Mouse (Mus musculus) gastrocnemius, postnatal 10 days (tissue): ENCODE results near the gene Olfr51. TPM values are rescaled to one million over a fixed set of nuclear protein-coding genes. Genes with fewer than 3 reads are reported as not detected.

ENCODE experiments used
- total RNA-seq, 2 experiments: library from RNA; stranded (reverse); gene quantifications; 2 replicates each; pipeline ENCODE4 v1.2.3; 2021

Olfr51 gene
- total RNA-seq, 2 experiments from 2014 or later = not detected

Other genes with a start within 250 kb of the Olfr51 start
- gene Zfp354c, start 175.9 kb upstream of the Olfr51 start, total RNA-seq = 10 to 100 TPM; 11.2 to 13.5 TPM
- gene Zfp879, start 162.0 kb upstream of the Olfr51 start, total RNA-seq = 1 to 10 TPM in 1 of 2 experiments, under 1 TPM in 1; 0.92 to 1.2 TPM
- gene Grm6, start 152.9 kb upstream of the Olfr51 start, total RNA-seq = not detected
- gene Zfp454, start 115.9 kb upstream of the Olfr51 start, total RNA-seq = 1 to 10 TPM; 1.9 to 2.2 TPM
- gene Zfp2, start 87.4 kb upstream of the Olfr51 start, total RNA-seq = 1 to 10 TPM; 2.3 to 3.1 TPM
- gene Zfp354b, start 72.0 kb upstream of the Olfr51 start, total RNA-seq = 1 to 10 TPM in 1 of 2 experiments, under 1 TPM in 1; 0.87 to 2.6 TPM
- not detected for gene 4933414I15Rik, start 59.8 kb upstream of the Olfr51 start, total RNA-seq
- not detected for gene Prop1, start 49.8 kb upstream of the Olfr51 start, total RNA-seq
- not detected for gene Olfr1378, start 37.1 kb upstream of the Olfr51 start, total RNA-seq
- gene Olfr1377, start 21.6 kb upstream of the Olfr51 start, total RNA-seq = not detected
- gene Olfr54, start 10.6 kb downstream of the Olfr51 start, total RNA-seq = not detected
- gene Olfr1375, start 44.5 kb downstream of the Olfr51 start, total RNA-seq = not detected
- gene Zfp354a, start 55.7 kb downstream of the Olfr51 start, total RNA-seq = 1 to 10 TPM; 2.1 to 3.1 TPM
- gene Gm12569, start 216.9 kb downstream of the Olfr51 start, total RNA-seq = not detected